Mouse (Mus musculus): Measurements from ENCODE around the gene Tmem156. TPM values are rescaled to one million over a fixed set of nuclear protein-coding genes. Genes with fewer than 3 reads are reported as not detected.

The Tmem156 gene
- polyA plus RNA-seq, 1 experiment from 2014 or later: 0.13 TPM

DNA sequence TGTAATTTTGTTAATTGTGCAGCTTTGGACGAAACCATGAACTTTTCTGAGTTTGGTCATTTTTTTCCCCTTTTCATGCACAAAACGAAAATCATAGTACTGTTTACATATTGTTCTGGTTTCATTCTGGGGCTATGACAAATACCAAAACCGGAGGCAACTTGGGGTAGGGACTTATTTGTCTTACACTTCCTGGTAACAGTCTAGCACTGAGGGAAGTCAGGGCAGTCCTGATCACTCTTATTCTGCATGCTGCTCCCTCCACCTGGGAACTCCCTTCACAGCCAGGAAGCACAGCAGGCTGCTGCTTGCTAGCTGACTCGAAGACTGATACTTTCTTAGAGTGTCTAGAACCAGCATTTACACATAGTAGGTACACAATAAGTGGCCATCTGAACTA lies 18.7 kb downstream of the Tmem156 start:
- ATAC-seq (replicated peaks): no peak
- WGBS: 74% methylated on average over 4 of the region's 4 CpGs
- no peaks in the 10 kb centered on the region for H3K9me3 ChIP-seq

DNA sequence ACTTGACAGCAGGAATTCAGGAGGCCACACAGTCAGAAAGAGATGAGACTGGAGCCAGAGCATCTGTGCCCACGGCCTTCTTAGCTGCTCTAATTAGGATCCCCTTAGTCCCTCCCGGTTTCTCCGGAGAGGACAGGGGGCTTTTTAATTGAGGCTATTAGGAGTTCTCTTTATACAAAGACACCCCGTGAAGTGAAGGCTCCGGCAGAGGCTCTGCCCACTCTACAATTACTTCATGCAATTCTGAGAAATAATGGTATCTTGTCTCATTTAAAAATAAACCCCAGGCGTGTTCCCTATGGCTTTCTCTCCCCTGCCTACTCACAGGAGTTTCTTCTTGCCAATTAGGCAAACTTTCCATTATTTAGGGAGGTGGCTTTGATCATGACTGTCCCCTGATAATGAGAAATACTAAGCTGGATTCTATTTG lies 20.2 kb downstream of the Tmem156 start:
- no peaks in the 10 kb centered on the region for H3K9me3 ChIP-seq
- H3K9ac ChIP-seq (replicated peaks): no peak overlapping the region
- no peaks in the 10 kb centered on the region for H3K27me3 ChIP-seq
- no peak overlapping the region for H3K27ac ChIP-seq (replicated peaks)
- ATAC-seq (replicated peaks): peak; percentile 53; the same call in 1 of the 2 replicates
- WGBS: 7% methylated on average over 6 of the region's 6 CpGs
- H3K4me2 ChIP-seq (replicated peaks): no peak overlapping the region
- H3K36me3 ChIP-seq: no peaks in the 10 kb centered on the region
- no peaks in the 10 kb centered on the region for H3K4me1 ChIP-seq
- H3K4me3 ChIP-seq: no peak overlapping the region

More for the DNA sequence above, 18.7 kb downstream of the Tmem156 start:
- H3K4me2 ChIP-seq (replicated peaks): no peak overlapping the region
- H3K4me3 ChIP-seq: no peak overlapping the region
- no peaks in the 10 kb centered on the region for H3K36me3 ChIP-seq
- no peaks in the 10 kb centered on the region for H3K4me1 ChIP-seq
- H3K27ac ChIP-seq (replicated peaks): no peak overlapping the region
- H3K27me3 ChIP-seq: no peaks in the 10 kb centered on the region
- no peak overlapping the region for H3K9ac ChIP-seq (replicated peaks)

DNA sequence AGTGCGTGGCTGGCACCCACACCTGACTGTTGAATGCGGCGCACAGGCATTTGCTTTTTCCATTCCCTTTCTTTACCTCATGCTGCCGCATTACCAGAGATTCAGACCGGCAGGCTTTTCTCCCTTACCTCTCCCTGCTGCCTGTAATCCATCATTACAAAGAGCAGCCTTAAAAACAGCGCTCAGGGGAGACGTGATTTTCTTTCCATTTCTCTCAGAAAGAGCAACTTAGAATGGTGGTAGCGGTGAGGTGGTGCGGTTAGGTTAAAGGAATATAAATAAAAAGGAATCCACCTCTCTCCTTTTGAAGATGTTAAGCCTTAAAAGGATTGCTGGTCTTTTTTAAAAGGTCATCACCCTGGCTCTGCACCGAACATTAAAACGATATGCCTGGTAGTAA lies 22.1 kb downstream of the Tmem156 start:
- Histone ChIP-seq H3K4me3 (no peak overlapping the region), H3K27me3 (no peaks in the 10 kb centered on the region), H3K4me2 (replicated peaks) (no peak overlapping the region), H3K4me1 (no peaks in the 10 kb centered on the region), H3K9ac (replicated peaks) (no peak overlapping the region), H3K9me3 (no peaks in the 10 kb centered on the region), H3K27ac (replicated peaks) (no peak overlapping the region; the same call in 1 of the 2 replicates), H3K36me3 (no peaks in the 10 kb centered on the region)
- 57% methylated on average over 11 of the region's 11 CpGs for WGBS
- no peak for ATAC-seq (replicated peaks)

DNA sequence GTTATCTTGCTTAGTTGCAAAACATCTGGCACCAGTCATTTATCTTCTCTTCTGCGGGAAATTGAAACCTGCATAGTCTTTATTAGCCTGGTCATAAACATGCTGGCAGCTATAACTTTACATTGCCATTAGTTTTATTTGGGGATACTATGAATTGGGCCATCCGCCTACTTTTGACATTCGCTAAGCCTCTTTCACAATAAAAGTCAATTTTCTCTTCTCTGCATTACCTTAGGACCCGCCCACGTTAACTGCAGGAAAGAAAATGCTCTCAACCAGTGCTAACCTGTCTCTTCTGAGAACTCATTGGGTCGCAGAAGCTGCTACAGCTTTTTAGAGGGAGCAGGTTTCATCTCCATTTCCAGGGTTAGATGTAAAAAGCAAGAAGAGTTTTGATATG lies 23.8 kb downstream of the Tmem156 start:
- no peaks in the 10 kb centered on the region for H3K9me3 ChIP-seq
- H3K4me1 ChIP-seq: no peaks in the 10 kb centered on the region
- no peaks in the 10 kb centered on the region for H3K27me3 ChIP-seq
- 84% methylated on average over 6 of the region's 6 CpGs for WGBS
- no peak for ATAC-seq (replicated peaks)
- no peak overlapping the region for H3K9ac ChIP-seq (replicated peaks)
- H3K4me2 ChIP-seq (replicated peaks): no peak overlapping the region
- no peak overlapping the region for H3K4me3 ChIP-seq
- H3K27ac ChIP-seq (replicated peaks): no peak overlapping the region
- no peaks in the 10 kb centered on the region for H3K36me3 ChIP-seq

DNA sequence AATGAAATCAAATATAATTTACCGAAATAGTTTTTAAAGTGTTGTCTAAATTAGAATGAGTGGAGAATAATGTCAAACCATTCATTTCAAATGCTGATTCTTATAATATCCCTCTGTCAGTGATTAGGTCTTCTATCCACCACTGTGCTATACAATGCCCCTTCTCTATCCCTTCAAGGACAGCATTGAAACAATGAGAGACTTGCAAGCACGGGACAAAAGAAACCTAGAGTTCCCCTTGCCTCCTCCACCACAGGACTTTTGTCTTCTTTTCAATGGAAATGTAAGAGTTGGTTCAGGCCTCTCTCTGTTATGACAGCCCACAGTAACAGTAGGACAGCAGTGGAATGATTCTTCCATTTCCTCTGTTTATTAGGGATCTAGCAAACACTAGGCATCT lies 28.7 kb downstream of the Tmem156 start:
- Histone ChIP-seq H3K4me3 (no peak overlapping the region), H3K4me2 (replicated peaks) (no peak overlapping the region), H3K27me3 (no peaks in the 10 kb centered on the region), H3K27ac (replicated peaks) (no peak overlapping the region), H3K9ac (replicated peaks) (no peak overlapping the region), H3K4me1 (no peaks in the 10 kb centered on the region), H3K36me3 (no peaks in the 10 kb centered on the region), H3K9me3 (no peaks in the 10 kb centered on the region)
- ATAC-seq (replicated peaks): no peak
- 57% methylated on average over 2 of the region's 2 CpGs for WGBS

DNA sequence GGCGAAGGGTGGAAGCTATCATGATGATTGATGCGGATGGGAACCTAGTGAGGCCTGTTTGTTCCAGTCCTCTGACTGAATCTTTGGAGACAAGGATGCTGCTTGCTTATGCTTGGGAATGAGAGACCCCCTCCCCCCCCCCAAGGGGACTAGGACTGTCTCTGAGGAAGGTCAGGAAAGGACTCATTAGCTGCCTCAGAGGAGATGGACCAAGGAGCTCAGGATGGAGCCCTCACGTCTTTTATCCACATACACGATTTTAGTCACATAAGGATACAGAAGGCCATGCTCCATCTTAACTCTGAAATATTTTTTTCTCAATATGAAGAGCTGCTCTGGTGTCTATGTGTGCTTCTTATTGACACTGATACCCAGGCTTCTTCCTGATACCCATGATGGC lies 29.7 kb downstream of the Tmem156 start:
- no peaks in the 10 kb centered on the region for H3K27me3 ChIP-seq
- 92% methylated on average over 4 of the region's 4 CpGs for WGBS

DNA sequence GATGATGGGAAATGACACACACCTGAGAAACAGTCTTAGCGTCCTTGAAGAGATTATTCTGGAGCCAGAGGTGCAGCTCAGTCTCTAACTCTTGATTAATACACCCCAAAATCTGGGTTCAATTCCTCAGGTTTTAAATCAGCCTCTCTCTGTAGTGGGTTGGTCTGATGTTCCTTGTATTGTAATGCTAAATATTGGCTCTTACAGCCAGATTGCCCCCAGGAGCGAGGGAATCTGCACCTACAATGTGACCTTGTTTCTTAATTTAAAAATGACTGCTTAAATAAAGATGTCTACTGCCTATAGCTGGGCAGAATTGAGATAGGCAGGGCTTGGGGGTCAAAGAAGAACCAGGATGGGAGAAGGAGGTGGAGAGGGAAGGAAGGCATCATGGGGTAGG lies 32.1 kb downstream of the Tmem156 start:
- no peak for ATAC-seq (replicated peaks)
- H3K4me1 ChIP-seq: no peaks in the 10 kb centered on the region
- 72% methylated on average over 2 of the region's 2 CpGs for WGBS

More for the DNA sequence above, 29.7 kb downstream of the Tmem156 start:
- H3K4me1 ChIP-seq: no peaks in the 10 kb centered on the region
- no peak overlapping the region for H3K4me3 ChIP-seq
- no peak overlapping the region for H3K4me2 ChIP-seq (replicated peaks)
- no peaks in the 10 kb centered on the region for H3K9me3 ChIP-seq
- ATAC-seq (replicated peaks): no peak
- no peaks in the 10 kb centered on the region for H3K36me3 ChIP-seq
- H3K27ac ChIP-seq (replicated peaks): no peak overlapping the region
- H3K9ac ChIP-seq (replicated peaks): no peak overlapping the region

DNA sequence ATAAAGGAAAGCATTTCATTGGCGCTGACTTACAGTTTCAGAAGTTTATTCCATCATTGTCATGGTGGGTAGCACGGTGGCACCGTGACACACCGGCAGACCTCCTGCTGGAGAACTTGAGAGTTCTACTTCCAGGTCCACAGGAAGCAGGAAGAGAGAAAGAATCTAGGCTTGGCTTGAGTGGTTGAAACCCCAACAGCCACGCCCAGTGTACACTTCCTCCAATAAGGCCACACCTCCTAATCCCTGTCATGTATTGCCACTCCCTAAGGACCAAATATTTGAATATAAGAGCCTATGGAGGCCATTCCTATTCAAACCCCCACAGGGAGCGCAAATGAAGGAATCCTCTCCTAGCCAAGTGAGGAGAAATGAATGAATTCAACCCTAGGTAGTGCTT lies 34.3 kb downstream of the Tmem156 start:
- H3K9me3 ChIP-seq: no peaks in the 10 kb centered on the region
- H3K4me3 ChIP-seq: no peak overlapping the region
- WGBS: 95% methylated on average over 6 of the region's 6 CpGs
- H3K9ac ChIP-seq (replicated peaks): no peak overlapping the region
- no peak overlapping the region for H3K27ac ChIP-seq (replicated peaks)
- H3K36me3 ChIP-seq: no peaks in the 10 kb centered on the region
- no peak overlapping the region for H3K4me2 ChIP-seq (replicated peaks)
- H3K4me1 ChIP-seq: no peaks in the 10 kb centered on the region
- no peaks in the 10 kb centered on the region for H3K27me3 ChIP-seq
- ATAC-seq (replicated peaks): no peak

More for the DNA sequence above, 32.1 kb downstream of the Tmem156 start:
- Histone ChIP-seq H3K9ac (replicated peaks) (no peak overlapping the region), H3K27ac (replicated peaks) (no peak overlapping the region), H3K4me3 (no peak overlapping the region), H3K36me3 (no peaks in the 10 kb centered on the region), H3K4me2 (replicated peaks) (no peak overlapping the region), H3K9me3 (no peaks in the 10 kb centered on the region), H3K27me3 (no peaks in the 10 kb centered on the region)

DNA sequence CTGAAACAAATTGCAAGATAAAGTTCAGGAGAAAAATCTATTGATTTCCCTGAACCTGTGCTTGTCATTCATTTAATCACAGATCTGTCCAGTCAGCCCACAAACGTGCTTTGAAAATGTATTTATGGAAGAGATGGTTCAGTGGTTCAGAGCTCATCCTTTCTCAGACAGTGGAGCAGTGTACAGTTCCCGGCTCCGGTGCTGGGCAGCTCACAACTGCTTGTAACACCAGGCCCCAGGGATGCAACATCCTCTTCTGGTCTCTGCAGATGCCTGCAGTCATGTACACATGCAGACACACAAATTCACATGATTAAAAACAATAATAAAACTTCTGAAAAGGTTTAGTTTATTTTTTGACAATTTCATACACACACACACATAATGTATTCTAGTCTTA lies 40.4 kb downstream of the Tmem156 start:
- ATAC-seq (replicated peaks): no peak
- Histone ChIP-seq H3K4me3 (no peak overlapping the region), H3K4me2 (replicated peaks) (no peak overlapping the region), H3K9ac (replicated peaks) (no peak overlapping the region), H3K36me3 (no peaks in the 10 kb centered on the region), H3K9me3 (no peaks in the 10 kb centered on the region), H3K4me1 (peaks cover 16% of the 10 kb centered on the region), H3K27ac (replicated peaks) (no peak overlapping the region), H3K27me3 (no peaks in the 10 kb centered on the region)
- WGBS: 78% methylated on average over 3 of the region's 3 CpGs

DNA sequence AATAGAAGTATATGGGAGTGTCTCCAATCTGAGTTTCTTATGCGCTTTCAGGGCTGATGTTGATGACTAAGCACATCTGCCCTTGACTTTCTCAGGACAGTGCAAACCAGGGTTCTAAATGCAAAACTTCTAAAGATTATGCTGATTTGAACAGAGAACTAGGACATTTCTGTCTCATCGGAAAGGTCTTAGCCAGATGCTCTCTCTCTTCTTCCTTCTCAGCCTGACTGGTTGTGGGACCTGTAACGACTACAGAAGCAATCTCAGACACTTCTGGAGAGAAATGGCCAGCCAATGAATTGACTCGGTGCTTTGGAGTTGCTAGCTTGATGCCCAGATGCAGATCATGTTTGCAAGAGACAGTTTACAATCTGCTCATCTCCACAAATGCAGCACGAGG lies 42.1 kb downstream of the Tmem156 start:
- Histone ChIP-seq H3K4me1 (peaks cover 20% of the 10 kb centered on the region), H3K27ac (replicated peaks) (no peak overlapping the region), H3K27me3 (no peaks in the 10 kb centered on the region), H3K36me3 (no peaks in the 10 kb centered on the region), H3K9ac (replicated peaks) (no peak overlapping the region), H3K4me2 (replicated peaks) (no peak overlapping the region), H3K4me3 (no peak overlapping the region), H3K9me3 (no peaks in the 10 kb centered on the region)
- 55% methylated on average over 5 of the region's 5 CpGs for WGBS
- ATAC-seq (replicated peaks): no peak

DNA sequence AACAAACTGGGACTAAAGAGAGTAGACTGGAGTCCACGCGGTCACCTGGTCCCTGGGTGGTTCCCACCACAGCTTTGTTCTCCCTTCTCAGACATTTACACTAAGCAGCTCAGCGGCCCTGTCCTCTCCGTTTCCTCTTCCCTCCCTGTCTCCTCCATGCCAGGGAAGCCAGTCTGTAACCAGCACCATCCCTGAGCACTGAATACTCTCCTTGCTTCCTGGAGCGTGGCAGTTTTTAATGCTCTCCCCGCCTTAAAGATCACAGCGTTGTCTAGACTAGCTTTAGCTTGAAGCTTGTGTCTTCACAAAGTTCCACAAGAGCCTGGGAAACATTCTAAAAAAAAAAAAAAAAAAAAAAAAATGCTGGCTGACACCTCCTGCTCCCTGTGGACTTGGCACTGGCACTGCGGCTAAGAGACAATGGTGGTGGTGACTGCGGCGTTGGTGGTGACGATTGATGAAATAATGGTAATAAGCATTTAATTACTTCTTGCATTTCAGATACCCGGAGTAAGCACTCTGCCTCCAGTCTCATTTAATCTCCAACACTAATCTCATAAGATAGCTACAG lies 44.6 kb downstream of the Tmem156 start:
- 34% methylated on average over 12 of the region's 12 CpGs for WGBS
- Histone ChIP-seq H3K27me3 (no peaks in the 10 kb centered on the region), H3K27ac (replicated peaks) (peak overlapping the region; percentile 74), H3K36me3 (no peaks in the 10 kb centered on the region), H3K4me2 (replicated peaks) (no peak overlapping the region), H3K9ac (replicated peaks) (no peak overlapping the region), H3K4me3 (no peak overlapping the region), H3K4me1 (peaks cover 20% of the 10 kb centered on the region), H3K9me3 (no peaks in the 10 kb centered on the region)
- 0 out of 2 replicates have a peak, but pooled peaks have one; percentile 8 for ATAC-seq (replicated peaks)

DNA sequence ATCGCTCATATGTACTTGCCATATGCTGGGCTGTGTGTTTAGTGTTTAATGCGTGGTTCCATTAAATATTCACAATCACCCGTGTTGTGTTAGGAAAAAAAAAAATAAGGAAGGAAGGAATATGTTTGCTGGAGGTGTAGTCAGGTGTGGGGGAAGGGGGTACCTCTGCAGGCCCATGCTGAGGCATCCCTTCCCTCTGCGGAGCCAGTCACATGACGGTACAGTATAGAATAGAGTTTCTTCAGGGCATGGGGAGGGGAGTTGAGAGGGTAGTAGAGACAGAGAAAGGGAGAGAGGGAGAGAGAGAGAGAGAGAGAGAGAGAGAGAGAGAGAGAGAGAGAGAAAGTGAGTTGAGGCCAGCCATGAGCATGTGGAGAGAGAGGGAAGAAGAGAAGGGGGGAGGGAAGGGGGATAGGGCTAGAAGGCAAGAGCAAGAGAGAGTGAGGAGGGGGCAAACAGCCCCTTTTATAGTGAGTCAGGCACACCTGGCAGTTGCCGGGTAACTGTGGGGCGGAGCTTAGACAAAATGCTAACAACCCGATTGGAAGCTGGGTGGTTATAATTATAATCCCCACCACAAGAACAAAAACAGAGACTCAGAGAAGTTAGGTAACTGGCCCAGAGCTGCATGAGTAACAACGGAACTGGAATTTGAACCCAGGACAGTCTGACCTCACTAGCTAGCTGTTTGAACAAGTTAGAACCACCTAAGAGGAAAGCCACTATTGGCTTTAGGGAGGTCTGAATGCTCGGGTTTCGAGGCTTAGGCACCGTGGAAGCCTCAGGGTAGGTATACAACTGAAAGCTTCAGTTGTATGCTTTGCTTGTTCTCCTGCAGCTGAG lies 45.3 kb downstream of the Tmem156 start:
- peak overlapping the region; percentile 26 for H3K4me2 ChIP-seq (replicated peaks)
- H3K4me3 ChIP-seq: no peak overlapping the region
- no peaks in the 10 kb centered on the region for H3K36me3 ChIP-seq
- H3K27me3 ChIP-seq: no peaks in the 10 kb centered on the region
- H3K4me1 ChIP-seq: peaks cover 20% of the 10 kb centered on the region
- H3K27ac ChIP-seq (replicated peaks): peak overlapping the region; percentile 74
- peak; percentile 60 for ATAC-seq (replicated peaks)
- no peaks in the 10 kb centered on the region for H3K9me3 ChIP-seq
- 58% methylated on average over 12 of the region's 12 CpGs for WGBS
- H3K9ac ChIP-seq (replicated peaks): no peak overlapping the region
